Mouse (Mus musculus) olfactory bulb, adult 2 months (tissue): Measurements from ENCODE around the gene Lsm6. TPM values are rescaled to one million over a fixed set of nuclear protein-coding genes. Genes with fewer than 3 reads are reported as not detected.

Experiments used
- H3K27ac ChIP-seq: fragments of 200-500 bp; 2 replicates; pipeline ENCODE4 v1.5.1; 2012; ENCODE audit warnings: low read depth, low read length; ENCODE audit not compliant: insufficient read depth
- H3K4me1 ChIP-seq: fragments of 200-500 bp; 2 replicates; pipeline ENCODE4 v1.6.1; 2012; ENCODE audit warnings: low read length; ENCODE audit not compliant: control insufficient read depth, insufficient read depth
- H3K4me3 ChIP-seq: fragments of 200-500 bp; 2 replicates; pipeline ENCODE4 v1.5.1; 2012; ENCODE audit warnings: mild to moderate bottlenecking, low read depth, low read length, moderate library complexity; ENCODE audit not compliant: insufficient read depth
- CTCF ChIP-seq: fragments of 200-500 bp; IDR thresholded peaks from 2 replicates; pipeline ENCODE4 v1.5.1; 2012; ENCODE audit warnings: low read depth, mild to moderate bottlenecking, low read length, moderate library complexity; ENCODE audit not compliant: insufficient read depth
- POLR2A ChIP-seq: fragments of 200-500 bp; IDR thresholded peaks from 2 replicates; pipeline ENCODE4 v1.6.1; 2012; ENCODE audit warnings: mild to moderate bottlenecking, low read depth, low read length, moderate library complexity; ENCODE audit not compliant: insufficient read depth
- WGBS: fragments of 180-500 bp; shearing (Covaris S2); methylation state at CpG from one replicate; pipeline ENCODE4 v1.1.7; 2018; 5-methylcytosine and 5-hydroxymethylcytosine counted together
- polyA plus RNA-seq: library from polyadenylated mRNA; stranded (reverse); fragments of >200 nt; gene quantifications from 2 replicates; pipeline ENCODE4 v1.2.4, GENCODE M21; 2012; ENCODE audit warnings: low replicate concordance; ENCODE audit not compliant: missing spikeins, insufficient read depth, insufficient read length

The Lsm6 gene
- not detected in 2 replicates for polyA plus RNA-seq

DNA sequence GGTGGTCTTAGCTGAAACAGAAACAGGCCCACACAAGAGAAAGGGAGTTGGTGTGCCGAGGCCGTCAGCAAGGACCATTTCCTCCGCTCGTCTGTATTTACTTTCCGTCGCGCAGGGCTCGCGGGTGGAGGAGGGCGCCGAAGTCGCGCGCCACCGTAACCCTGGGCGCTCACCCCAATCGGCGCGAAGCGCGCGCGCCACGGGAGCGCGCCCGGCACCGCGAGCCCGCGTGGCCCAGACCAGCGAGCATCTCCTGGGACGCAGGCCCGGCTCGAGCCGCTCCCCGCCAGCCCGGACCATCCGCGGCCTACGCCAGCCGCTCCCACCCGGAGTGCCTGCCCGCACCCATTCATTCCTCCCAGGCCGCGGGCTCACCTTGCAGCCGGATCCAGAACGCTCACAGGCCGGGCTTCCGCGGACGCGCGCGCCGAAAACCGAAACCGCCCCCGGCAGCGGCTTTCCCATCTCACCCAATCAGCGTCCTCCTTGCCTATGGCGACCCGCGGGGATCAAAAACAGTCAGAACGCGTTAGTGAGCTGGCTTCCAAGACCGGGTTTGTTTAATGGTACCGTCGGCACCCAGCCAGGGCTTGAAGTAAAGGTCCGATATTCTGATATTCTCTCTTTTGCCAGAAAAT, at the start of gene Lsm6:
Gene Lsm6 (minus strand): TSS at position 468 of the 638 bp plus-strand sequence.
- Histone ChIP-seq H3K4me1 (no peaks in the 10 kb centered on the region), H3K27ac (peak within 1 kb of the TSS; percentile 92), H3K4me3 (peak within 1 kb of the TSS; percentile 93)
- peak; percentile 49; the same call in 1 of the 2 replicates for TF ChIP-seq POLR2A
- TF ChIP-seq CTCF, result no peak
- under 1% methylated on average over 68 of the region's 70 CpGs for WGBS

DNA sequence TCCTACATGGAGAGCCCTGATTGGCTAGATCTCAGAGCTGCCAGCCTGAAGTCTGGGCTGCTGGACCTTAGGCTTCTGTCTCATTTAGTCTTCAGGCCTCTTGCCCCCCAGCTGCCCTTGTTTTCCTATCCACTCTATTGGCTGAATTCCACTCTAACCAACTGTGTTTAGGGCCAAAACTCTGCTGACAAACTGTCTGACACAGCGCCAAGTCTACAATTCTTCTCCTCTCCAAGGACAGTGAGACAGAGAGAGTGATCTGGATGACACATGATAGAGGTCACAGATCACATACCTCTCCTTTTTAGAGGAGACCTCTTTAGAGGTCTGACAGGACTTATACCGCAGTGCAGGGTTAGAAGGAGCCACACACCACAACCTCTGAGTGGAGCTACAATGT, 46.1 kb upstream of the Lsm6 start:
- Histone ChIP-seq H3K4me1 (no peaks in the 10 kb centered on the region), H3K4me3 (no peak overlapping the region), H3K27ac (no peak overlapping the region)
- 94% methylated on average over 2 of the region's 2 CpGs for WGBS
- no peak for TF ChIP-seq POLR2A
- TF ChIP-seq CTCF, result no peak

DNA sequence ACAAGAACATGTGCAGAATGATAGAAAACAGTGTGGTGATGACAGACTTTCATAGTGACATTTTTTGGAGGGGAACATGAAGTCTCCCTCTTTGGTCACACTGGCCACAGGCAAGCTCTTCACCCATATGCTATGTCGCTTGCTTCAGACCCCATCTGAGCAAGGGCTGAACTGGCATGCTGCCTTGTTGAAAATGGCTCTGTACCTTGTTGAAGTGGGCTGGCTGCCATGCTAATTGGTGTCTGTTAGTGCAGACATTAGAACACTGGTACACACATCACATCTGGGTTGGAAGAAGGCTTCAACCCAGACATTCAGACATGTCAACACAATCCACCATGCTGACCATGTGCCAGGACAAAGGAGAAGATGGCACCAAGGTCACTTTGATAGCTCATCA, 42.1 kb upstream of the Lsm6 start:
- TF ChIP-seq CTCF (no peak), POLR2A (no peak)
- 71% methylated on average over 1 of the region's 1 CpGs for WGBS

DNA sequence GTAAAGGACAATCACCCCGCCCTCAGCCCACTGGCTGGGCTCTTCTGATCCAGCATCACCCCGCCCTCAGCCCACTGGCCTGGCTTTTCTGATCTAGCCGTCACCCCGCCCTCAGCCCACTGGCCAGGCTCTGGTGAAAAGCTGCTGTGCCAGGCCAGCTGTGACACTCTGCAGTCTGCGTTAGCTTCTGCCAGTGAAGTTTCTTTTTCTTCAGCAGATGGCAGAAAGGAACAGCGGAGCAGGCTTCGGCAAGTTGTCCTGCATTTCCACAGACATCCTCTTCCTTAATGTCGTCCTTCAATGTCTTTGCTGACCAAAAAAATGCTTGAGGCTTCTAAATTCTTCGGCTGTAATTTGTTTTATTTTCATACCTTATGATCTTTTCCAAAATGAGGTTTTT, 41.1 kb upstream of the Lsm6 start:
- WGBS, result 69% methylated on average over 9 of the region's 9 CpGs
- Histone ChIP-seq H3K4me1 (no peaks in the 10 kb centered on the region), H3K27ac (no peak overlapping the region), H3K4me3 (no peak overlapping the region)
- TF ChIP-seq POLR2A (no peak), CTCF (no peak)

More for the DNA sequence above, 42.1 kb upstream of the Lsm6 start:
- Histone ChIP-seq H3K4me3 (no peak overlapping the region), H3K4me1 (no peaks in the 10 kb centered on the region), H3K27ac (no peak overlapping the region)

DNA sequence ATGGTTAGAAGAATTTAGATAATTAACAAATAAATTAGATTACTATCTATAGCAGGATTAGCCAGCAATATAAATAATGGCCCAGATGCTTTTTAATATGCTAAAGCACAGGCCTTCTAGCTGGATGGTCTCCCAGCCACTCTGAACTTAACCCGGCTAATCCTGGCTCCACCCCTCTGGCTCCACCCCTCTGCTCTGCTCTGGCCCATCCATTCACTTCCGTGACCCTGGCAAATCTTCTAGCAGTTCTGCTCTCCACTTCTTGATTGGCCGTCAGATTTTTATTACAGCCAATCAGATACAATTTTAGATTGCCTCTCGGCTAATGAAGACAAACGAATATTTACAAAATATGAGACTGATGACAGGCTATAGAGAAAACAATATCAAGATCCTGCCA, 39.8 kb upstream of the Lsm6 start:
- Histone ChIP-seq H3K4me3 (no peak overlapping the region), H3K27ac (no peak overlapping the region), H3K4me1 (no peaks in the 10 kb centered on the region)
- WGBS, result 58% methylated on average over 5 of the region's 5 CpGs
- TF ChIP-seq CTCF (no peak), POLR2A (no peak)

DNA sequence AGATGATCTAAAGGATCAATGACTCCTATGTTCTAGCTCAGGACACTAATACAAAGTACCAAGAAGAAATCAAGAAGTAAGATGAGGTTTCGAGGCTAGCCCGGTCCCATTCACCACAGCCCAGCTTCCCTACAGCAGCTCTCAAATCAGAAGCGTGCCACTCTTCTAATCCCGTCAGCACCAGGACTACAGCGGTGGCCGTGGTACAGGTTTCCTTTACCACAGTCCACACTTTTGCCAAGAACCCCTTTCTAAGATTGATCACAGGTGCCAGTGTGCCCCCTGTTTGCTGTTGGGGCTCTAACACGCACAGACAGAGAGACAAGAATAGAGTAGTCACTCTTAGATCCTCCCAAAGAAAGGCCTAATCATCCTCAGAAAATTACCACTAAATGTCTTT, 36.5 kb upstream of the Lsm6 start:
- Histone ChIP-seq H3K4me1 (no peaks in the 10 kb centered on the region), H3K4me3 (no peak overlapping the region), H3K27ac (no peak overlapping the region)
- 95% methylated on average over 7 of the region's 7 CpGs for WGBS
- no peak for TF ChIP-seq POLR2A
- TF ChIP-seq CTCF, result no peak

DNA sequence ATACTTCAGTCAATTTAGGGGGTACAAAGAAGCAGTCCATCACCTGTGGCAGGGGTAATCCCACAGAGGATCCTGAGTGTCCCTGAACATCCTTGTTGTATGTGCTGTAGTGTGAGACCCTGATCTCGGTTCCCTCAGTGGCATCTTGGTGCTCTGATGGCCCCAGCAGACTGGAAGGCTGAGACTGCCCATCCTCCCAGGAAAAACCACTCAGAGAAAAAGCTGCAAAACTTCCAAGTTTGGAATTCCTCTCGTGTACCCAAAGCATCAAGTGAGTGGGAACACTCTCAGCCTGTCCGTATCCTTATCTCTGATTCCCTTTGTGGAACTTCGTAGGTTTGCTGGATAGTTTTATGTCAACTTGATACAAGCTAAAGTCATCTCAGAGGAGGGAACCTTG, 31.3 kb upstream of the Lsm6 start:
- no peak overlapping the region for H3K4me3 ChIP-seq
- no peak overlapping the region for H3K27ac ChIP-seq
- H3K4me1 ChIP-seq, result no peaks in the 10 kb centered on the region
- TF ChIP-seq POLR2A (no peak), CTCF (no peak)
- 90% methylated on average over 4 of the region's 4 CpGs for WGBS

DNA sequence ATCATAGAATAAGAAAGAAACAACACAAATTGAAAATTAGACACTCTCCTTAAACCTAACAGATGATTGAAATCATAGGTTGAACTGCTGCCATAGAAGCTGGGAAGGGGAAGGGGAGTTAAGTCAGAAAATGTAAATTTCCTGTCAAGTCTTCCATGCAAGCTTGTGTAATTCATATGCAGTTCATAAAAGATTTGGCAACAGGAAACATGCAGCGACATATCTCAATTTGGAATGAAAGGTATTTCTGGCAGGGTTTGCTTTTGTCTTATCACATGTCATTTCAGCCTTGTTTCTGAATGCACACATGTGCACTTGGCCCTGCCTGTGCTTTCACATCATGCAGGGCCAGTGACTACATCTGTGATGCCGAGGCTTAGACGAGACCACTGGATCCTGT, 26.3 kb upstream of the Lsm6 start:
- no peak overlapping the region for H3K4me3 ChIP-seq
- 88% methylated on average over 3 of the region's 3 CpGs for WGBS
- TF ChIP-seq POLR2A (no peak), CTCF (no peak)
- no peak overlapping the region for H3K27ac ChIP-seq
- H3K4me1 ChIP-seq, result no peaks in the 10 kb centered on the region

DNA sequence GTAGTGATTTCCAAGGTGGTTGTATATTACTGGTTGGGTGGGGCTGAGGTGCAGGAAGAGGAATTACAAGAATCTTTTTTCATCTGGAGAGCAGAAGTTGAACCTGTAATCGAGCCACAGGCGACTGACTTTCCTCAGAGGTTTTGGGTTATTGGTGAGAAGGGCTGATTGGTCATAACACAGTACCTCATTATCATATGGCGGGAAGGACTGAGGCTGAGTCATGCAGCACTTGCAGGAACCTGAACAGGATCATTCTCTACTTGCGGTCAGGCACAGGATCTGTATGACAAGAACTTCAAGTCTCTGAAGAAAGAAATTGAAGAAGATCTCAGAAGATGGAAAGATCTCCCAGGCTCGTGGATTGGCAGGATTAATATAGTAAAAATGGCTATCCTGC, 23.6 kb upstream of the Lsm6 start:
- no peak overlapping the region for H3K4me3 ChIP-seq
- no peak overlapping the region for H3K27ac ChIP-seq
- TF ChIP-seq POLR2A, result no peak
- TF ChIP-seq CTCF, result no peak
- WGBS, result 89% methylated on average over 5 of the region's 5 CpGs
- no peaks in the 10 kb centered on the region for H3K4me1 ChIP-seq
